Mouse (Mus musculus) urinary bladder, postnatal 25 days (tissue): ENCODE data around the gene Rcor2.

Experiments used
- DNase-seq: peaks from one replicate; pipeline ENCODE4 v3.0.0; 2022; ENCODE audit warnings: low spot score

Rcor2 gene

DNA sequence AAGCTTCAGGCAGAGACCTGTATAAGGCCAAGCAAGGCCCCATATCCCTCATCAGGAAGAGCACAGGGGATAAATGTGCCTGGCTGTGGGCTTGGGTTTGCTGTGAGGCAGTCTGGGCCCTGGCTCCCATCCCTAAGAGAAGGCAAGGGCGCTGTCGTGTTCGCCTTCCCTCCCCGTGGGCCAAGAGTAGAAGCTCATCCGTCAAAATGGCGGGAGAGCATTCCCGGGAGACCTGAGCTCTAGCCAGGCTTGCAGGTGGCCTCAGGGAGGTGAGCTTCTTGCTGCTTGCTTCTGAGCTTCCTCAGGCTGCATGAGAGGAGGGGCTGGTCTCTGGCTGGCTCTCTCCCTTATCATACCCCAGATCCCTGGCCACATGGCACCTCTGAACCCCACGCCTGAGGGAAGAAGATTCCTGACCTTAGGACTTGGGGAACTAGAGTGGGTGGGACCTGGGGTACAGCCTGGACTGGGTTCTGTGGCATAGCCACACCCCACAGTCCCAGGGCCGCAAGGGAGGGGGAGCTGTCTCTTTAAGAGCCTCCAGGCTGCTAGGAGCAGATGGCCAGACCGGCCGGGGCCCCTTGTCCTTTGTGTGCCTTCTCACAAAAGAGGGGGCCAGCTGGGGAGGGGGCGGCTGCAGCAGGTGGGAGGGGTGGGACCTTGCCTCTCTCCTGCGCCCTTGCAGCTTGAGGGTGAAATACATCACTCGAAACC lies 1.5 kb upstream of the Rcor2 start:
- no peak for DNase-seq

- DNase-seq = no peak
These were observed 699 bp upstream of the Rcor2 start for GRCm38 (mm10) chr19:7266421-7266831.

GRCm38 (mm10) chr19:7267781-7268721 lies 926 bp downstream of the Rcor2 start:
- peak; percentile 68 for DNase-seq

GRCm38 (mm10) chr19:7268722-7269090 lies 1.6 kb downstream of the Rcor2 start:
- peak; percentile 71 for DNase-seq

- DNase-seq = no peak
These were observed 2.3 kb downstream of the Rcor2 start for GRCm38 (mm10) chr19:7269290-7270044.

- DNase-seq = no peak
These were observed 6.4 kb downstream of the Rcor2 start for GRCm38 (mm10) chr19:7273486-7273885.

DNA sequence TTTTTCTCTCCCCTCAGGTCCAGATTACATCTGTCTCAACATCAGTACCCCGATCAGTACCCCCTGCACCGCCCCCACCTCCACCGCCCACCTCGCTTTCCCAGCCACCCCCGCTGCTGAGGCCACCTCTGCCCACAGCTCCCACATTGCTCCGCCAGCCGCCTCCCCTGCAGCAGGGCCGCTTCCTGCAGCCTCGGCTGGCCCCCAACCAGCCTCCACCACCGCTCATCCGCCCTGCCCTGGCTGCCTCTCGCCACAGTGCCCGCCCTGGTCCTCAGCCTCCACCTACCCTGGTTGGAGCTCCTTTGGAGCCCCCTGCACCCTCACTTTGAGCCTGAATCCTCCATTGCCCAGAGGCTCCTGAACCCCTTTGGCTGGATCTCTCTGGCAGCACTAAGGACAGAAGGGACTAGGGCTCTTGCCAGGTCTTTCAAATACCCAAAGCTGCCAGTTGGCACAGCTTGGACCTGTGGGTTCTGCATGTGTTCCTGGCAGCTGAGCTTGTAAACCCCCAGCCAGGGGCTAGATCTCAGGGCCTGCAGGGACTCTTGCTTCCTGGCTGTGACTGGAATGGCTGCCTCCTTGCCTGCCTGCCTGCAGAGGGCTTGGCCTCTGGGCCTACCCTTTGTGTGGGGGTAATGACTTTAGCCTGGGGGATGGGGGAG lies 7.3 kb downstream of the Rcor2 start:
- DNase-seq = no peak

DNA sequence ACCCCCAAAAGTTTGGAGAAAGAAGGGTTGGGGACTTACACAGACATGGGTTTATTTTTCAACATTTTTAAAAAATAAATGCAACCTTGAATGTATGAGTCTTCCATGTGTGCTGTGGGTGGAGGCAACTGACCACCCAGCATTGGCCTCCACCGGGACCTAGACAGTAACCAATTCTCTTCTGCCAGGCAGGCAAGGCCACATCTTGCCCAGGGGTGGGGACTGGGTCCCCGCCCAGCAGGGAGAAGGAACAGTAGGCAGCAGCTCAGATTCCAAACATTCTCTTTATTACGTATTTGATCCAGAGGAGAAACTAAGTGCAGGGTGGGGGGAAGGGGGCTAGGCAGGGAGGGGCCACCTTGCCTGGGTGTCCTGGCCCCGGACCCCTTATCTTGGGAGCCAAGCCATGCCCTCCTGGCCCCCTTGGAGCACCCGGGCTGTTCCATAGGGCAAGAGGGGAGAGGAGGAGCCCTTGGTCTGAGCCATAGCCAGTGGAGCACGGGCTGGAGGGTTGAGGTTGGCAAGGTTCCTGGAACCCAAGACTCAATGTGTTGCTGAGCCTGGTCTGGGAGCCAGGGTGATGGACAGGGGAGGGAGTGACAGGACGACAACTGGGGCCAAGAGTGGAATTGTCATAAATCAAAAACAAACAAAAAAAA lies 8.1 kb downstream of the Rcor2 start:
- DNase-seq = no peak

- no peak for DNase-seq
These were observed 9.0 kb downstream of the Rcor2 start for GRCm38 (mm10) chr19:7276053-7276659.

DNA sequence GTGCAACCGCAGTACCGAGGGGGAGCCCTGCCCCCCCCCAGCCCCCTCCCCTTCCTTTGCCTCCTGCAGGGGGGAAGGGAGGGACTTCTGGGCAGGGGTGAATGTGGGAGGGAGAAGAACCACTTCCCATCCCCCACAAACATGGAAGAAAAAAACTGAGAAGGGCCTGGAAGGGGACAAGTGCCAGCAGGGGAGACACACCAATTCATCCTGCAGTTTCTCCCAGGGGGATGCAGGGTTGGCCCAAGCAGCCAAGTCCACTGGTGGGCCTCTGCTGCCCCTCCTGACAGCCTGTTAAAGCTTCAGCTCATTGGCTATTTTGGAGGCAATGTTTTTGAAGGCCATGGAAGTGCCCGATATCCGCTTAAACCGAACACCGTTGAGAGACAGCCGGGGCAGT lies 9.7 kb downstream of the Rcor2 start:
- no peak for DNase-seq

DNA sequence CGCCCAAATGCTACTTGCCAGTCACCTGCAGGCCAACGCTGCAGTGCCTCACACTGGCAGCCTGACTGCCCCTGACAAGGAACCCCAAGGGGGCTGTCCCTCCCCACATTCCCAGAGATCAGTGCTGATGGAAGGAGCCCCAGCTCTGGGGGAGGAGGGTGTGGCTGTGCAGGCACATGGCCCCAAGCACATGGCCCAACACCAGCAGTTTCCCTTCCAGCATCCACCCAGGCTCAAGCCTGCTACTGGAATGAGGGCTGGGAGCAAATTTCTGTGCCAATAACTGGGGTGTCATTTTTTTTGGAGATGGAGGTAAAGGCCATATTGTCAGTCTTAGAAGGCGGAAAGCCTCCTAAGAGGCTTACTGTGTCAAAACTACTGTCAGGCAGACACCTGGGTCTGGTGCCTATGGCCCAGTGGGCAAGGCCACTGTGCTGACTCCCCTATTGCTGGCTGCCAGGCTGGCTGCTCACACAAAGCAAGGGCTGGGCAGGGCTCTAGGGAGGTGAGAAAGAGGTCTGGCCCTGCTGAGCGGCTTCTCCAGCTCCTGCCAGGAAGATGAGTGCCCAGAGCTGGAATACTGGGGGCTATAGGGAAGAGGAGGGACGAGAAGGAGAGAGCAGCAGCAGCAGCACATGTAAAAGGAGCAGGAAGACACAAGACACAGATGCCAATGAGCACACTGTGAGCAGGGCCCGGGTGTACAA lies 11.2 kb downstream of the Rcor2 start:
- DNase-seq = no peak

DNA sequence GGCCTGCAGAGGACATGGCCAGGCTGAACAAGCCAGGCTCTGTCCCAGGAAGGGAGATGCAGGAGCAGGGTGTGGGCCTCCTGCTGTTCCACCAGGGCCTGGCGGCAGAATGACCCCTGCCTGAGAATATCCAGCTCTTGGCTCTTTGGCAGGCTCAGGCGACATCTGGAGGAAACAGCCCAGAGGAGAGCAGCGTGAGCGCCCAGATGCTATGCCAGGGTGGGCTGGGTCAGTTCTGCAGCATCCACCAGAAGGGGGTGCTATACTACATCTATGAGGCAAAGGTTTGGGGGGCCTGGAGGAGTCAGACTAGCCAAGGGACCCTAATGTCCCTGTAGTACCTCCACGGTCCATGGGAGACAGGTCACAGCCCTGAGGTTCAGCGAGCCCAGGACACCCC lies 12.0 kb downstream of the Rcor2 start:
- DNase-seq = no peak

DNA sequence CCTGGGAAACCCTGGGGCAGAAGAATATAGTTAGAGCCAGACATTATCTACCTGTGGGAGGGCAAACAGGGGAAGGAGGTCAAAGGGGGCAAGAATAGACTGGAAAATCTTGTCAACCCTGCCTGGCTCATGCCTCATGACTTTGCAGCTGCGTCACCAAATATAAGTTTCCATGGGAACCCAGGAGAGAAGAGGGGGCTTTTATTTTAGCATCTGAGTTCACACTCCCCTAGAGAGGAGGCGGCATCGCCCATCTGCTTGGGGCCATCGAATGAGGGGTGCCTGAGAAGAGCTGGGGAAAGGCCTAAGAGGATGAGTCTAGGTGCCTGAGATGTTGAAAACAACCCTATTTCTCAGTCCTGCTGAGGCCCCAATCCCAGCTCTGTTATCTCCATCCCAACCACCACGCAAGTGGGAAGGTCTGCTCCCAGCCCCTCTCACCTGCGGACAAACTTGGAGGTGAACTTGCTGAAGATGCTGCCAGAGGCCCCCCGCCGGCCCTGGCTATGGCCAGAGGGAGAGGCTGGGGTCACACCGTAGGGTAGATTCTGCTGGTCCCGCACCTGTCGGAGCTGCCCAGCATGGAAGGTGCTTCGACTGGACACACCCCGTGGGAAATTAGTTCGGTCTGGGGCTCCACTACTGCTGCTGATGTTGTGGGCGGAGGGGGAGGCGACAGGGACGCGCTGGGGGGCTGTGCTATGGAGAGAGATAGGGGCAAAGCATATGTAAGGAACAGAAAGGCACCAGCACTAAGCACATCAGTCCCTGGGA lies 13.6 kb downstream of the Rcor2 start:
- DNase-seq = no peak

- DNase-seq = no peak
These were observed 19.6 kb downstream of the Rcor2 start for GRCm38 (mm10) chr19:7286563-7287315.

- no peak for DNase-seq
These were observed 21.2 kb downstream of the Rcor2 start for GRCm38 (mm10) chr19:7288288-7288687.

GRCm38 (mm10) chr19:7289767-7290166 lies 22.6 kb downstream of the Rcor2 start:
- DNase-seq = no peak

DNA sequence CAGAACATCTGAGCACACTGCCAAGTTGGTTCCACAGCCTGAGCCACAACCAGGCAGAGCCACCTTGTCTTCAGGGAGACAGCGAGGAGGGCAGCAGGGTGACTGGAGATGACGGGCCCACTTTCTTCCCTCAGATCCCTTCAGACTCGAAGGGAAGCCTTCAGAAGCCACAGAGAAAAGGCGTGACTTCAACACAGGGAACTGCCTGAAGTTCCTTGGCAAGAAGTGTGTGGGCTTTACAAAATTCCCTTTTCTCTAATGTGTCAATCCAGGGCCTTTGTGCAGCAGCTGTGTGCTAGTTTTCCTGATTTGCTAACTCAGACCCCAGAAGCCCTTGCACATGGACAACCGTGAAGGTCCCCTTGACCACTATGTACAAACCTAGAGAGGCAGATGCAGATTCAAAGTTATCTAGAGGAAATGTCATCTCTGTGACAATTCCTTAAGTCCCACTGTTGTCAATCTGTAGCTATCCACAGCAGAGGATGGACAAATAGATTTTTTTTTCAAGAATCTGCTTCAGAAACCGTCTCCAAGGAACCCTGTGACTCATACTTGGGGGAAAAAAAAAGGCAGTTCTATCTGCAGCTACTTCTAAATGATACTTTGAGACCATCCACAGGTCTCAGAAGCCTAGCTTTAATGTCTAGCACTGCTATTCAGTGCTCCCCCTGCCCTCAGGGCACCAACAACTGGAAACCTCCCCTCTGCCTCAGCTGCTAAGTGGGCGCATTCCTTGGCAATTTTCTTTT lies 25.0 kb downstream of the Rcor2 start:
- DNase-seq = no peak
